Mouse (Mus musculus) duodenum, adult 2 months (tissue): Measurements from ENCODE around the gene Ccdc18. TPM values are rescaled to one million over a fixed set of nuclear protein-coding genes. Genes with fewer than 3 reads are reported as not detected.

Source experiments
- polyA plus RNA-seq: library from polyadenylated mRNA; depleted of rRNA; stranded (reverse); fragments of >200 nt; gene quantifications from 2 replicates; pipeline ENCODE4 v1.2.3, GENCODE M21; 2012; ENCODE audit warnings: low replicate concordance; rRNA removed

Ccdc18 gene
- 0.08 TPM in 1 of 2 replicates, not detected in the other for polyA plus RNA-seq

GRCm38 (mm10) chr5:108132441-108133243 is at the start of gene Ccdc18, which contains the start of gene Tmed5:
Gene Ccdc18, plus strand, starts transcription at chr5:108132875.
Gene Tmed5, minus strand, starts transcription at chr5:108132620.

GRCm38 (mm10) chr5:108268127-108269062 is 135.7 kb downstream of the Ccdc18 start, which contains the start of gene Dr1:
Gene Dr1, plus strand, starts transcription at chr5:108268897.

Other genes with a start within 250 kb of the Ccdc18 start
- gene Rpl5, start 232.4 kb upstream of the Ccdc18 start, polyA plus RNA-seq, result 20.7 and 32.9 TPM in 2 replicates
- gene Fam69a, start 145.8 kb upstream of the Ccdc18 start, polyA plus RNA-seq, result 0.11 and 0.12 TPM in 2 replicates
- gene Mtf2, start 67.2 kb upstream of the Ccdc18 start, polyA plus RNA-seq, result 1.9 and 2.8 TPM in 2 replicates
- 27.7 and 59.5 TPM in 2 replicates for gene Tmed5, start 255 bp upstream of the Ccdc18 start, polyA plus RNA-seq
- 10.6 and 12.5 TPM in 2 replicates for gene Dr1, start 136.0 kb downstream of the Ccdc18 start, polyA plus RNA-seq
- gene Pigg, start 179.7 kb downstream of the Ccdc18 start, polyA plus RNA-seq, result 3.5 and 4.2 TPM in 2 replicates
- 0.60 and 1.6 TPM in 2 replicates for gene Gm42517, start 235.0 kb downstream of the Ccdc18 start, polyA plus RNA-seq